Mouse (Mus musculus): ENCODE data around the gene Kcnh7.

The Kcnh7 gene

GRCm38 (mm10) chr2:62935273-62935874 is 248.7 kb downstream of the Kcnh7 start:
- no peak for DNase-seq

GRCm38 (mm10) chr2:62928494-62928893 is 255.6 kb downstream of the Kcnh7 start:
- no peak for DNase-seq

- no peak for DNase-seq
These were observed 256.0 kb downstream of the Kcnh7 start for GRCm38 (mm10) chr2:62928065-62928464.

GRCm38 (mm10) chr2:62923803-62924202 is 260.3 kb downstream of the Kcnh7 start:
- no peak for DNase-seq

GRCm38 (mm10) chr2:62907688-62908087 is 276.4 kb downstream of the Kcnh7 start:
- DNase-seq: no peak

GRCm38 (mm10) chr2:62902363-62903353 is 281.4 kb downstream of the Kcnh7 start:
- DNase-seq: peak in 1 of 2 experiments; percentile 1

- DNase-seq: no peak
These were observed 305.3 kb downstream of the Kcnh7 start for GRCm38 (mm10) chr2:62878763-62879162.

GRCm38 (mm10) chr2:62855391-62855790 is 328.7 kb downstream of the Kcnh7 start:
- DNase-seq: no peak

- no peak for DNase-seq
These were observed 341.5 kb downstream of the Kcnh7 start for GRCm38 (mm10) chr2:62842630-62843029.

- DNase-seq: no peak
These were observed 349.8 kb downstream of the Kcnh7 start for GRCm38 (mm10) chr2:62834261-62834660.

- no peak for DNase-seq
These were observed 364.9 kb downstream of the Kcnh7 start for GRCm38 (mm10) chr2:62819231-62819630.

GRCm38 (mm10) chr2:62816016-62816415 is 368.1 kb downstream of the Kcnh7 start:
- peak; percentile 11 to 34 for DNase-seq

- peak; percentile 4 to 13 for DNase-seq
These were observed 375.3 kb downstream of the Kcnh7 start for GRCm38 (mm10) chr2:62808813-62809212.

- DNase-seq: no peak
These were observed 376.6 kb downstream of the Kcnh7 start for GRCm38 (mm10) chr2:62807476-62807882.

GRCm38 (mm10) chr2:62806931-62807330 is 377.2 kb downstream of the Kcnh7 start:
- DNase-seq: no peak

- no peak for DNase-seq
These were observed 380.1 kb downstream of the Kcnh7 start for GRCm38 (mm10) chr2:62804030-62804429.

- no peak for DNase-seq
These were observed 399.5 kb downstream of the Kcnh7 start for GRCm38 (mm10) chr2:62784460-62785038.

- no peak for DNase-seq
These were observed 437.8 kb downstream of the Kcnh7 start for GRCm38 (mm10) chr2:62746256-62746655.

GRCm38 (mm10) chr2:62743098-62743497 is 441.0 kb downstream of the Kcnh7 start:
- DNase-seq: no peak

- no peak for DNase-seq
These were observed 453.4 kb downstream of the Kcnh7 start for GRCm38 (mm10) chr2:62730671-62731070.

- DNase-seq: no peak
These were observed 456.4 kb downstream of the Kcnh7 start for GRCm38 (mm10) chr2:62727732-62728131.

- DNase-seq: no peak
These were observed 458.1 kb downstream of the Kcnh7 start for GRCm38 (mm10) chr2:62725946-62726345.

- DNase-seq: no peak
These were observed 465.7 kb downstream of the Kcnh7 start for GRCm38 (mm10) chr2:62718411-62718810.

- no peak for DNase-seq
These were observed 466.8 kb downstream of the Kcnh7 start for GRCm38 (mm10) chr2:62717270-62717669.

Measured in kidney, adult 8-10 months (tissue).